Mouse (Mus musculus) neural tube, embryonic 14.5 days (tissue): ENCODE results near the gene Myo1e. TPM values are rescaled to one million over a fixed set of nuclear protein-coding genes. Genes with fewer than 3 reads are reported as not detected.

Source experiments
- microRNA-seq: library from miRNA; unstranded; fragments of <30 nt; microRNA quantifications from one replicate; pipeline ENCODE4, GENCODE M21; 2016
- polyA plus RNA-seq: library from polyadenylated mRNA; unstranded; fragments of >200 nt; fragmentation: Nextera tagmentation; extraction: Ambion mirVana; gene quantifications from 2 replicates; pipeline ENCODE4 v1.2.1, GENCODE M21; 2014

Gene Myo1e
- polyA plus RNA-seq, 1 experiment from 2014 or later = 3.6 TPM

Small RNA genes lying within 50 kb of the gene (microRNA-seq; reads per million reads assigned to microRNA genes)
- 4.6 reads per million, percentile 8 among the genes with 10 or more reads in this experiment for gene Mir5626

Other genes starting within 250 kb of the Myo1e start
- gene Bnip2, start 217.9 kb upstream of the Myo1e start, polyA plus RNA-seq = 57.4 and 75.1 TPM in 2 replicates
- 229 and 238 TPM in 2 replicates for gene Gtf2a2, start 194.8 kb upstream of the Myo1e start, polyA plus RNA-seq
- not detected in 2 replicates for gene Gcnt3, start 169.3 kb upstream of the Myo1e start, polyA plus RNA-seq
- 7.9 and 8.7 TPM in 2 replicates for gene Fam81a, start 64.8 kb upstream of the Myo1e start, polyA plus RNA-seq
- 11.5 and 17.6 TPM in 2 replicates for gene Ccnb2, start 214.2 kb downstream of the Myo1e start, polyA plus RNA-seq